Mouse (Mus musculus) spleen, postnatal 4 days (tissue): ENCODE results near the gene Asic2.

Experiments
- DNase-seq, 2 experiments: peaks; one replicate each; pipeline ENCODE4 v3.0.0; 2022; ENCODE audit warnings: low spot score in 2 of 2

Asic2 gene

GRCm38 (mm10) chr11:81518001-81518955, 450.0 kb downstream of the Asic2 start:
- DNase-seq = no peak

GRCm38 (mm10) chr11:81515754-81516153, 452.5 kb downstream of the Asic2 start:
- no peak for DNase-seq

- DNase-seq = no peak
Observed at GRCm38 (mm10) chr11:81512434-81512833, 455.8 kb downstream of the Asic2 start.

DNA sequence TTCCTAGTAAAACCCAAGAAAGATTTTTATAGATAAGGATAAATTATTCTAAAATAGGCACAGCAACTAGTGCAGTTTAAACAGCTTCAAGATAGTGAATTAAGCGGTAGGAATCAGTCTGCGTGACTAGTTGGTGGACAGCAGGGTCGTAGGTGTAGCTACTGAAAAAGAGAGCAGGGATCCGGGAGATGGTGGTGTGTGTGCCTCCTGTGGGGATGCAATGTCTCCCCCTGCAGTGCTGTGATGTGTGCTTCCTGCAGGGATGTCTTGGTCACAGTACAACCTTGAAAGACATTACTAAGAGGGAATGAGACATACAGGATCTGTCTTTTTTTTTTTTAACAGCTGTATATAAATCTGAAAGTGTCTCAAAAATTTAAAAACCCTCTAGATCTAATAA, 456.9 kb downstream of the Asic2 start:
- no peak for DNase-seq

DNA sequence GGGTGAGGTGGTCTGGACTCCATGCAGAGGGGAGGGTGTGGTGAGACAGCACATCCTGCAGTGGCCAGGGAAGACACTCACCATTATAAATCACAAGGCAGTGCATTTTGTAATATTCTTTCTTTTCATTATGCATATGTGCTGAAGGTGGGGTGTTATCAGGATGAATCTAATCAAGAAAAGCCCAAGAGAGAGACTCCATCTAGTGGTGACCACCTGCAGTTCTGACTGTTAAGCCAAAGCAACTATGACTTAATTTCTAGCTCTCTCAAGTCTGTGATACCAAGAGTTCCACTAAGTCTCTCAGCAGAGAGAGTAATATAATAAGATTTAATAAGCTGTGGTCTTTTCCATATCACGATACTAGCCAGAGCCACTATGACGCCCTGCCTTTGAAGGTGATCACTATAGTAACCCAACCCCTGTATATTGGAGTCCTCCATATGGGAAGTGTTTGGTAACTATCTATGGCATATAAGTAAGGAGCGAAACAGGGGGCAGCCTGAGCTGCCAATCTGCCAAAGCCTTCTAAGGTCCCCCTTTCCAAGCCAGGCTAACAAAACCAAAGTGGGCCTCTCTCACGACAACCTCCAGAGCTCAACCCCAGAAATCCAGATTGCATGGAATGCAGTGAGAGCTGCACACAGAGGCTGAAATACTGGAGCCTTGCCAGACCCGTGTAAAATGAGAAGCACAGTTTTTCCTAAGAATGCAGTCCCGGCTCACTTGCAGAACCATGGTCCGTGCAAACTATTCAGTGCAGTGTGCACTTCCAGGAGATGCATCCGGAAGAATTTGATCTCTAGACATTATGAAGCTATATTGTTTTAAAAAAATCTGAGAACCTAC, 459.6 kb downstream of the Asic2 start:
- no peak for DNase-seq

- no peak for DNase-seq
Observed at GRCm38 (mm10) chr11:81504791-81505430, 463.3 kb downstream of the Asic2 start.

DNA sequence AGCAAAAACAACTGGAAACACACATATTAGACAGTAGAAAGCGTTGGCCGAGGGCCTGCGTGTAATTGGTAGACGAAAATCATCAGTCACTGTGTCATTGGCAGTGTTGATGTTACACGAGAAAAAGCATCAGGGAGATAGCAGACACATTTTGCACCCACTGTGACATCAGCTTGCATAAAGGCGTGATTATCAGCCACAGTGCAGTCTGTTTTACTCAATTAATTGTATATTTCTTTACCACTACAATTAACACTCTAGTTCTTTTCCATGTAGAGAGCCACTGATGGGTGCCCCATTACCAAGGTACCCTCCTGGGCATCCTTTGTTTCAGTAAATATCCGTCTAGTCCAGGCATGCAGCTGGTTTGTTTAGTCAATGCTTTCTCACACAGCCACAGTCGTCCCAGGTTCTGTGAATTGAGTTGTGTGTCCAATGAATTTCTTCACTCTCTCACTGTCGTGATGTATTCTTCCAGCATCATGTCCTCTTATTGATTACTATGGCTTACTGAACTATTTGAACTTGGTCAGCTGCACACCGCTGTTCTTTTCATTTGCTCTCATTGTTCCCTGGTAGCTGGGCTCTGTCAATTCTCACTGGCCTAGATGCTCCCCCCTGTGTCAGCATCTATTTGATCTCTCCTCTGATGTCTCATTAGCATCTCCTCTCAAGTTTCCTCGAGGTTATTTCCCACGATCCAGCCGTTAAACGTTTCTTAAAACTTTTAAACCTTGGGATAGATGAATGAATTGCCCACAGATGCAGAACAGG, 466.6 kb downstream of the Asic2 start:
- no peak for DNase-seq

DNA sequence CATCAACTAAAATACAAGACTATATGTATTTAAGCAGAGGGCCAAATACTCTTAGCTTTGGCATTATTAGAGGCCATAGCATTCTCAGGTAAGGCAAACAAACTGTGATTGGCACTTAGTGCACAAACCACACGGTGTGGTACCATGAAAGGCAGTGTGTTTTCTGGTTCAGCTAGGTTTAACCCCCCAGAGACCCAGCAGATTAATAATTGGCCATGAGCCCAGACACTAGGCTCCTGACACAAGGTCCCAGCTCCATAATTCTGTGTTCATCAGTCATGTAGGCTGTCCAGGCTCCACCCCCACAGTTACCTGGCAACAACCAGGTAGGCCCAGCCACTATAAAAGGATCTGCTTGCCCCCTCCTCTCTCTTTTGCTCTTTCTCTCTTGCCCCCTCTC, 469.3 kb downstream of the Asic2 start:
- DNase-seq = no peak

DNA sequence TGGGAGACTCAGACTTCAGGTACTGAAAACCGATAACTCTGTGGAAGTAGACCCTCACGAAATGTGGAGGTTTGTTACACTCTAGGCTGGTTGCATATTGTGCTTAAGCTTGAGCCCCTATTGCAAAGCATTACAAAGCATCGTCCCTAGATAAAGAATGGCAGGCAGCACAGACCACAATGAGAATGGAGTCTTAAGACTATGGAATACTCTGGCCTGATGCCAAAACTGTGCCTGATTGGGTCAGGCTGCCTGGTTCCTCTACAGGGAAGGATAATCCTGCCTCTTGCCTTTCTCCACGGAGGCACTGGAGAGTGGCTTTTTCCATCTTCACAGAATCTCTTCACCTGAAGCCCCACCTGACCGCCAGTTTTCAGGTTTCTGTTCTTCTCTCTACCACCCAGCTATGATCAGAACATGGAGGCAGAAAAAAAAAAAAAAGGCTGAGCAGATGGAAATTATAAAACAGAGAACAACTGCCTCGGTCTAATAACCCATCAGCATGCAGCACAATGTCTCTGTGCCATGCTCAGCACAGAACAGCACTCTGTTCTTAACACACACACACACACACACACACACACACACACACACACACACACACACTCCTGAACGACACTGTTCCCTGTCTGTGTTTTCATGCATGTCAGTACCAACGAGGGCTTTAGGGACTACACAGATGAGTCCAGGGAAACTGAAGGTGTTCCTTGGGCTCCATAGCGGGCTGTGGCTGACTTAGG, 470.4 kb downstream of the Asic2 start:
- no peak for DNase-seq

GRCm38 (mm10) chr11:81496446-81496845, 471.8 kb downstream of the Asic2 start:
- no peak for DNase-seq

GRCm38 (mm10) chr11:81492351-81492750, 475.9 kb downstream of the Asic2 start:
- no peak for DNase-seq

DNA sequence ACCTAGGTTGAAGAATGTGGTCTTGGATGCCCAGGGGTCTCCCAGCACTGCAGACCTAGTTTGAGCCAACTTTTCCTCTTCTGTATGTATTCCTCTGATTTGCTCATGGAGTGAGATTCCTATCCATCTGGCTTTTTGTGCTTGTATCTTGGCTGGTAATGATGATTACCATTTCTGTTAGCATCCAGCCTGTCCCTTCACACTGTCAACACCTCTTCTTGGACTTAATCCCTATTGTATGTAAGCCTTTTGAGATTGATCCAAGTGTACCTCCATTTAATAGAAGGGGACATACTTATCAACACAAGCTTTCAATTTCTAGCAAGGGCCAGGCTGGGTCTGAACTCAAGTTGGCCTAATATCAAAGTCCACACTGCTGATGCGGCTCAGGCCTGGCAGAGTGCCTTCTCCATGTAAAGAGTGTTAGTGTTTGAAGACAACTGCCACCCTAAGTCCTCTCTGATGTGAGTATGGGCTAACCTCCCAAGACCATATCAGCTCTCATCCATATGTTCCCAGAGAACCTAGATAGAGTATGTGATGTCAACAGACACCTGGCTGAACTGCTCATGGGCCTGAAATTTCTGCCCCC, 479.0 kb downstream of the Asic2 start:
- no peak for DNase-seq

- DNase-seq = no peak
Observed at GRCm38 (mm10) chr11:81488681-81489080, 479.6 kb downstream of the Asic2 start.

GRCm38 (mm10) chr11:81486265-81486940, 481.9 kb downstream of the Asic2 start:
- no peak for DNase-seq

DNA sequence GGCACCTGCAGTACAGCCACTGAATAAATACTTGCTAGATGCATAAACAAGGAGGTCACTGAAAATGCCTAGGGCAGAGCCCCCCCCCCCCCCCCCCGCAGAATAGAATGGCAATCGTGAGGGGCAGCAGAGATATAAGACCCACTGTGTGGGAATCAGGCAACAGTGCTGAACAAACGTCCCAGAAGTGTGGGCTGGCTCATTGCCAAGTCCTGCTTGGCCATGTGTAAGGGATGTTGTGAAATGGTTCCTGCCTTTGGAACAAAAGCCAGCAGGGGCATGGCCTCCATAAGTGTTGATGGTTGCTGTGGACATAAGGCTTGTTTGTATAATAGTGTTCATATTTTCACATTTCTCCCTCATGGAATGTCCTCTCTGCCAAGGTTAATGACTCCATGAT, 487.1 kb downstream of the Asic2 start:
- no peak for DNase-seq

DNA sequence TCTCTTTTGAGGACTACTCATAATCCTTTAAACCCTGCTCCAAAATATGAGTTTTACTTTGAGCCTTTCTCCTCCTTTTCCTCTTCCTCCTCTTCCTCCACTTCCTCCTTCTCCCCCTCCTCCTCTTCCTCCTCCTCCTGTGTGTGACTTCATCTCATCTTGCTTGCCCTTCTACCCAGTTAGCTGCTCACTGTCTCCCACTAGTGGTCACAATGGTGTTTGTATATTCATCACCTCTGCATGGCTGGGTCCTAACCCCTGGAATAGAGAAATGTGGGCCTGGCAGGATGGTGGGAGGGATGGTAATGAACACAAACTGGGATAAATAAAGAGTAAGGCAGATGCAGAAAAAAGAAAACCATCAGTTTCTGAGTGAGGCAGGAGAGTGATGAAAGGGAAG, 492.0 kb downstream of the Asic2 start:
- DNase-seq = no peak

DNA sequence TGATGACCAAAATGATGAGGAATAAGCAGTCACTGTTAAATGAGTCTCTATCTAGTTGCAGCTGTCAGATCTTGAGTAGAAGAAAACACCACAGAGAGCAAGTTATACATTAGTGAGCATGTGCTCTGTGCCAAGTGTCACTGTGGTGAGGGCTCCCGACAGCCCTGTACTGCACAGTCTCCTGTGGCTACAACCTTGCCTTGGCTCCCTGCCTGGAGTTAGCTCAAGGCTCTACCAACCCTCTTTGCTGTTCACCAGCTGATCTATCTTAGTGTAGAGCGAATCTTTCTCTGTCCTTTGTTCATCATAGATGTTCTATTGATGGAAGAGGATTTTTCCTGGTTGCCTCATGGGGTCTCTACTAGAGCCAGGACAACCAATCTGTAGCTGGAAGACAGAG, 494.1 kb downstream of the Asic2 start:
- DNase-seq = no peak

DNA sequence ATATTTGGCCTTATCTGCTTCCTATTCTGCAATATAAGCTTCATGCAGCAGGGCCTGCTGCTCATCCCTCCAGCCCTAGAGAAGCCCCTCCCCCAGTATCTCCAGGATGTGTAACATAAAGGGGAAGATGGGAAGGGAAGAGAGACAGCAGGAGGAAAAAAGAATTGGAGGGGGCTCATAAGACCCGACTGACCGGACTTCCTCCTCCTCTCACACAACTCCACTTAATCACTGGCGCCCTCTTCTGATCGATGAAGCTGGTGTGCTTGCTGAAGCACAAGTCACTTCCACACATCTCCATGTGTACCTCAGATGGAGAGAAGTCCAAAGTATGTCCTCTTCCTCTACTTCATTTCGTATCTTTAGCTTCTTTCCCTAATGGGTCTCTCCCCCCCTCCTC, 506.1 kb downstream of the Asic2 start:
- DNase-seq = no peak

- no peak for DNase-seq
Observed at GRCm38 (mm10) chr11:81461748-81462147, 506.5 kb downstream of the Asic2 start.

- no peak for DNase-seq
Observed at GRCm38 (mm10) chr11:81454921-81455320, 513.3 kb downstream of the Asic2 start.
